Mouse (Mus musculus) v-Abl transformed pro-B cells (cell line): ENCODE measurements at regions not wholly inside any gene's neighbourhood (a gene's known extent, or its start where the extent isn't known, plus 50 kb on each side); places are given as distances from the start of the nearest gene placed in this dataset.
"Not testable (repeated sequence)": the region's sequence is repeated elsewhere in the genome, so short reads cannot be mapped to it uniquely, and the experiment has no call there.

Experiments used
- in situ Hi-C, 2 experiments: fragments of 400-800 bp; cut with MboI; formaldehyde crosslinking; loops; one replicate each; pipeline ENCODE4 v1.15.1; 2025; ENCODE audit not compliant: unreplicated experiment in 2 of 2

DNA sequence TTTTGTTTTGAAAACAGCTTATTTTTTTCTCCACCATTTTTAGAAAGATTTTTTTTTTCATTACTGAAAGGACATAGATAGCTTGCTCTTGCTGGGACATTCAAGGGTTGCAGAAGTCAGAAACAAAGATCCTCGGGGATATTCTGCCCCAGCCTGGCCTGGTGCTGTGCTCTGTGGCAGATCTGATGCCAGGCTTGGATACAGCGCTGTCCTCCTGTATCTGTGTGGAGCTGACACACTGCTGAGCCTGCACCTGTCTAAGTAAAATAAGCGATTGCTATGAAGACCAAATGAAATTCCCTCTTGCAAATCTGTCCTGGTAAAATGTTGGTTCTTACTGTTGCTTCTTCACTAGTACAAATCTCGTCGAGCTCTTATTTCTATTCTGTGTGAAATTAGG is 226.4 kb upstream of the 1700012A03Rik start:
- in situ Hi-C loops: no loop called here

DNA sequence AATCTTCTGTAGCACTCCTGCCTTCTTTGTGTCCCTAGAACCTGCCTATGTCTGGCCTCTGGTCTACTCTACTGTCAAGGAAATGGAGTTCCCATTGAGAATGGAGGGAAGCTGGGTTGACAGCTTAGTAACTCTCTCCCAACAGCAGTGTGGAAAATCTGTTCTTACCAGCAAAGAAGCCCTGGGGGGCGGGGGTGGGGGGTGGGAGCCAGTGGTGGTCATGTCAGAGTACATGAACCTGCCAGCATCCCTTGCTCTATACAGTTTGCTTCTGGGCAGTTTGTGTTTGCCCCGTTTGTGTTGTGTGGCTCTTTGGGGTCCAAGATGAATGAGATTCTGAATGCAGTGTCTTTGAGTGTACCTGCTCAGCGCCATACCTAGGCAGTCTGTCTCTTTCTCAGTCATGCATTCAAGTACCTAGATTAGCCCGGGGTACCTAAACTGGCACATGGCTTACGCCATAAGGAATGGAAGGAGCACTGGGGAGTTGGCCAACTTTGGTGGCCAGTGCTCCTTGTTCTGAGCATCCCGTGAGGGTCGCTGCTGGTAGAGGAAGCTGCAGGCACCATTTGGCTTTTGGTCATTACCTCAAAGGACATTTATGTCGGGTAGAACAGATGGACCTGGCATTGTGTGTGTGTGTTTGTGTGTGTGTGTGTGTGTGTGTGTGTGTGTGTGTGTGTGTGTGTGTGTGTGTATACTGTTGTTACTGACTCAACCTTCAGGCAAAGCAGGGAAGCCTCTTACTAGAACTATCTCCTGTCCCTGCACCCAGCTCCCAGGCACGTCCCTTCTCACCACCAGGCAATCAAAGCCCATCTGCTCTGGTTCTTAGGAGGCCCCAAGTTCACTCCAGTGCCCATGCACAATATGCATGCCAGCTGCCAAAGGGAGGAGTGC is 227.6 kb upstream of the 1700012A03Rik start:
- in situ Hi-C loops: no loop called here

GRCm38 (mm10) chr6:31821621-31822020 is 228.4 kb upstream of the 1700012A03Rik start:
- in situ Hi-C loops: no loop called here

DNA sequence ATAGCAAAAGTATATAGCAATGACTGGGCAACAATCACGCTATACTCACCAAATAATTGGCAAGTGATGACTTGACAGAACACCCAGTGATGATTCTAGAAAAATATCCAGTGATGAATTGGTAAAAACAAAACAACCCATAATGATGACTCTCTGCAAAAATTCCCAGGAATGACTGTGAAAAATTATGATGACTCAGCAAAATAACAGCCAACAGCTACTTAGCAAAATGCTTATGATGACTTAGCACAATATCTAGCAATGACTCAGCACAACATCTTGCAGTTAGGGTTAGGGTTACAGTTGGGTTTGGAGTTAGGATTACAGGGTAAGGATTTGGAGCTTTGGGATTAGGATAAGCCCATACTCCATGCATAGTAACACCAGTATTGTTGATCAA is 232.4 kb upstream of the 1700012A03Rik start:
- in situ Hi-C loops: no loop called here

DNA sequence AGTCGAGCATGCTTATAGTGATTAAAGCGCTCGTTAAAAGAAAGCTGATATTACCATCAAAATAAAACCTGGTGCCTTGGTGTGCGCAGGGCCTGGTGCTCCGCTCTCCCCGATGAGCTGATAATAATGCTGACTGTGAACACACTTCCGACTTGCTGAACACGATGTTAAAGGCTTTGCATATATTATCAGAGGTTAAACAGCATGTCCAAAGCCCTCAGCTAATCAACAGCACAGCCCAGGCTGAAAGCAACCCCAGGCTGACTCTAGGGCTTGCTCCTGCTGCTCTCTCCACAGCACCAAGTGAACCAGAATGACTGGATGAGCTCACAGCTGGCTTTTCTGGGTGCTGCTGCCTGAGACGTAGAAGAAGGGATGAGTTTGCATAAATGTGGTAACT is 238.2 kb upstream of the 1700012A03Rik start:
- in situ Hi-C loops: no loop called here

GRCm38 (mm10) chr6:31810602-31811512 is 239.2 kb upstream of the 1700012A03Rik start:
- in situ Hi-C loops: no loop called here

DNA sequence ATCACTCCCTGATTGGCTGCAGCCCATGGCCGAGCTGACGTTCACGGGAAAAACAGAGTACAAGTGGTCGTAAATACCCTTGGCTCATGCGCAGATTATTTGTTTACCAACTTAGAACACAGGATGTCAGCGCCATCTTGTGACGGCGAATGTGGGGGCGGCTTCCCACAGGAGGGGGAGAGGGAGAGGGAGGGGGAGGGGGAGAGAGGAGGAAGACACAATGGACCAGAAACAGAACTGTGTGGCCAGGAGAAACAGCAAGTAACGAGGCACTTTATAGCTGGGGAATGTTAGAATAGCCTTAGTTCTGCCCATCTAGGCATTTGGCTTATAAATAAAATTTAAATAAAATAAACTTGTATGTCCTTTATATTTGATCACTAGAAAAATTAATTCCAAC is 240.7 kb upstream of the Podxl start:
- in situ Hi-C loops: not testable (repeated sequence)

DNA sequence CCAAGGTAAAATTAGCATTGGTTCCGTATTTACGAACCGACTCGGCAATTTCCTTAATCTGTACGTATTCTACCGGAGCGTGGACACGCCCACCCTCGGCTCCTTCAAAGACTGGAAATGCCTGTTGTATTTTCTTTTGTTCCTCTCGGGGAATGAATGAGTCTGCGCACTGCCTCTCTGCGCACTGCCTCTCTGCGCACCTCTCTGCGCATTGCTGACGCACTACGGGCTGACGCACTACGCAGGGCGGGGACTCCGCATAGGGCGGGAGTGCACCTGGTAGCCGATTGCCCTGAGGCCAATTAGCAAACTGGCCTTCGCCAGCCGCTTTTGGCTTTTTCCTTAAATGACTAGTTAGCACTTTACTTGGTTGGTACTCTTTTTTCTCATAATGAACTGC is 239.4 kb upstream of the Podxl start:
- in situ Hi-C loops: not testable (repeated sequence)

DNA sequence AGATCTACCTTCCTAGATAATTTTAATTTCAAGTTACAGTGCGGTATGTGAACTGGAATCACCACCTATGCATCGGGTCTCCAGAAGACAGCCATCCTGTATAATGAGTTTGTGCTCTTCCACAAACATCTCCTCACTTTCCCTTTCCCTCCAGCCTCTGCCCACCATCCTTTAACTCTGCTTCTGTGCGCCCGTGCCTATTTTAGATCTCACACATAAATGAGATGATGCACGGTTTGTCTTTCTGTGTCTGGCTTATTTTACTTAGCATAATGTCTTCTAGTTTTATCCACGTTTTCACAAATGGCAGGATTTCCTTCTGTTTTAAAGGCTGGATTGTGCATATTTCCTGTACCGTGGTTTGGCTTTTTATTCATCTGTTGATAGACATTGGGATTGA is 227.8 kb upstream of the Podxl start:
- in situ Hi-C loops: loop anchor here (5.0 to 25.0 kb wide), 2 partner anchors 44 to 279 kb away; no protein-coding TSS in a partner anchor

DNA sequence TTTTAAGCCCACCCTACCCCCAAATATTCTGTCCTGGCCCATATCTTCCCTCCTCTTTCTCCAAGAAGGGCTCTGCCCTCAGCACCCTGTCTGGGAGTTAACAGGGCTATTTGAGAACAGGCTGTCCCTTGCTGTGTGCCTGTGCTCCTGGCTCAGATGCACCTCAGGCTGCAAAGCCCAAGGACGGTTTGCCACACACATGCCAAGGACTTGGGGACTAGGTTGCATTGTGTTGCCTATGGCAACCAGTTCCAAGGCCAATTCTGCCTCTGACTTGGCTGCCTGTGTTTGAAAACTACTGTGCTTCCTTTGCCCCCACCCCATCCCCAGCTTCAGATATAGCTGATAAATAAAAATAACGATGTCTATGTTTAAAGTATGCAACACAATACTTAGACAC is 227.1 kb upstream of the Podxl start:
- in situ Hi-C loops: loop anchor here (5.0 to 25.0 kb wide), 2 partner anchors 44 to 279 kb away; no protein-coding TSS in a partner anchor

DNA sequence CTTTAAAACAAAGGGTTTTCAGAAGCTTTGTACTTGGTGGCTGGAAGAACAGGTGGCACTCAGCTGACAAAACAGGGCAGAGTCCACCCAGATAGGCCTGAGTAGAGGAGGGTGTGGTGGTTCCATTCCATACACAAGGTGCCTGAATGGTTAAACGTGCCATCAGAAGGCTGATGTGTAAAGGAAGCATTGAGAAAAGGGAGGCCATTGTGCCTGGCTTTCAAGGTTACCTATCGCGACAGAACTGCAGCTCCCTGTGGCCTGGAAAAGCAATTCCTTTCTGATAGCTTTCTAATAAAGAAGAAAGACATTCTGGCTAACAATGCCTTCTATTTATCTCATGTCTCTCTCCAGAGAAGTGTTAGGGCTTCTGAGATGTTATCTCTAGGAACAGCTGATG is 213.1 kb upstream of the Podxl start:
- in situ Hi-C loops: loop anchor here in 1 of 2 experiments (25.0 kb wide), 1 partner anchor 265 kb away; no protein-coding TSS in a partner anchor

DNA sequence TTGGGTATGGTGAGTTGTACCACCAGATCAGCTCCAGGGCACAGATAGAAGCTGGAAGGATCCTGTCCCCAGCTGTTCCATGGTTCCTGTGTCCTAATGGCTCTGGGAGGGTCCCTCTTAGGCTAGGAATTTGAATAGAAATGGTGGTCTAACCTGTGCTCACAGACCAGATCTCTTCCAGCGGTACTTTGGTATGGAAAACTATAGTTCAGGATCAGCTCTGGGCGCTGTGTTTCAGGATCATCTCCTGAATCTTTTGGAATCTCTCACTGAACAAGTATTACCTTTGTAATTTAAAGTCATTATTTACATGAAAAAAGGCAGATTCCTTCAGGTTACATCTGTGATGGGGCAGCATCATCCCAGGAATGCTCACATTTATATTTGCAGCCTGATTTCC is 208.1 kb upstream of the Podxl start:
- in situ Hi-C loops: loop anchor here (25.0 kb wide), 2 partner anchors 1115 to 1490 kb away; no protein-coding TSS in a partner anchor

DNA sequence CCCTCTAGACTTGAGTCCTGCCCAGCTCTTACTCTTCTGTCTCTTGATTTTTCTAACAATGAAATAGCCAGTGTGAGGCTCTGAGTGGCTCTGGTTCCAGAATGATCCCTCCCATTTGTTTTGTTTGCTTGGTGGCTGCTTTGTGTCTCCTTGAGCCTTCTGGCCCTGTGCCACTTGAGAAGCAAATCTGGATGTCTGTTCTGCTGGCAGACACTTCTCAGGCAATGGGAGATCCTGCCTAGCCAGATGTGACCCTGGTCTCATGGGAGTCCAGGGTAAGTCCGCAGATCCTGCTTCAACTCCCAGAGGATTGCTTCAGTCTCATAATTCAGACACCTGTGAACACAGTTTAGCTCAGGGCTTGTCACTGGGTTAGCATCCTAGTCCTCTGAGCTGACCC is 181.8 kb upstream of the Podxl start:
- in situ Hi-C loops: loop anchor here (5.0 kb wide), 4 partner anchors 47 to 83 kb away; no protein-coding TSS in a partner anchor

DNA sequence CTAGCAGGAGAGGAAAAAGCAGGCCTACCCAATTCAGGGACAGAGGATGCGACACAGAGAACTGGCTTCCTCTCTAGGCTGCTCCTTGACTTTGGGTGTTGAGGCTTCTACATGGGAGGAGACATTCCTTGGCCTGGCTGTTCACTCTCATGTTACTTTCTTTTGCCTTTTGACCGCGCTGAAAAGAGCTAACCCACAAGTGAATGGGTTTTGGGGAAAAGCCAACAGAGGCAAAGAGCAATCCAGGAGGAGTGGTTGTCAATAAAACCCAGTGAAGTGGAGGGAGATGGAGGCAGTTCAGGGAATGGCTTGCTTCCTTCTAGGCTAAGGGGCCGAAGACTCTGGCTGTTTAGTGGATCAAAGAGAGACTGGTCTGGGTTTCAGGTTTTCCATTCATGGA is 167.6 kb upstream of the Podxl start:
- in situ Hi-C loops: no loop called here

DNA sequence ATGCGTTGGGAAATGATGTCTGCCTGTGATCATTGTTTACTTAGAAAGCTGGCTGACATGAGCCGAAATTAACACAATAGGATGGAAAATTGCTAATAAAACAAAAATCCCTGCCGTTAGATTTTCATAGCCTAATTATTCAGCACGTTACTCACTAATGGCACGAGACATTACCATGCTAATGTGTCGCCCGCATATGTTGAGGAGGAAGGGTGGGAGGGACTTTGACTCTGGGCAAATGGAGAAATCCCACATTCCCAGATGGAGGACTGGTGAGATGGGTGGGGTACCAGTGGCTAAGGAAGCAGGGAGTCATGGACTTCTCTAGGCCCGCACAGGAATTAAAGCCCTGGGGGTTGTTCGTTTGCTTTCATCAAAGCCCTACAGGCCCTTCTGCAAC is 155.8 kb upstream of the Podxl start:
- in situ Hi-C loops: no loop called here

DNA sequence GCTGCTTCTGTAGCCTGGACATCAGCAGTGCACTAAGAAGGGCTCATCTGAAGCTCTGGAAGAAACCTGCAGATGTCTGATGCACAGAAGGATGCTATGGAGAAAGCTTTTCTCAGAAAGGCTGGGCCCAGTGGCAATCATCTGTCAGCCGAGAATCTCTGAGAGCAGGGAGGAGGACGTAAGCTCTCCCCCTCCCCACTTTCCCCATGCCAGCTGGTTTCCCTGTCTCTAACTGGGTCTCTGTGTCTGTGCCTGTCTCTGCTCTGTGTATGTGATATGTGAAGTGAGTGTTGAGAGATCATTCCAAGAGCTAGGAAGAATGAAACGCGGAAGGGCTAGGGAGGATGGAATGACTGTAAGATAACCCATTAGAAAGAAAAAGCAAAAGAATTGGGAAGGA is 155.1 kb upstream of the Podxl start:
- in situ Hi-C loops: no loop called here

DNA sequence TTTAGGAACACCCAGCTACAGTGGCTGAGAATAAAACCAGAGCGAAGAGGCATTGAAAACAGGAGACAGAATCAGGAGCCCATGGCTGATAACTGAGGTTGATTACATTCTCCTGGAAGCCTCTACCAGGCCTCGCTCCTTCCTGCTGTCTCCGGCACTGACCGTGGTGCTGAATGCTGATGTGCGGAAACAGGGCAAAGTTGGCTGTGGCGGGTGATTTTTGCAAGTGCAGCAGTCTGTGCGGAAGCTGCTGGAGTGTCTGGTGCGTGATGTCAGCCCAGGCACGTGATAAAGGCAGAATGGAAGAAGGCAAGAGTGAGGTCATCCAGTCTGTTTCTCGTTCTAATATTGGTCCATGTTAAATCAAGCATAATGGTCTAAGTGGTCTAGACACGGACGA is 153.8 kb upstream of the Podxl start:
- in situ Hi-C loops: no loop called here

DNA sequence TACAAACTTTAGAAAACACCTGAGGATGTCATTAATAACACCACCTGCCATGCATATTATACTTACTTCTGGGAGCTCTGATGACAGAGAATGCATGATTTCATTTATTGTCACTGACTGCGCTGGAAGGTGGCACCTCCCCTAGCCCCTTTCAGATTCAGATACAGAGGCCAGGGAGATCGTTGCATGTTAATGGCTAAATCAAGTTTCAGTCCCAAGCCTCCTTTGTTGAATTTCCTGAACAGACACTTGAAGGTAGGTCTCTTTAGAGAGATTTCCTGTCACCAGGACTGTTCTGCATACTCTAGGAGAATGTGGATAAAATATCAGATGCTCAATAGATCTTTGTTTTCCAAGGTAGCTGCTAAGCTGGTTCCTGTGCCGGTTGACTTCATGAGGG is 143.5 kb upstream of the Podxl start:
- in situ Hi-C loops: no loop called here

DNA sequence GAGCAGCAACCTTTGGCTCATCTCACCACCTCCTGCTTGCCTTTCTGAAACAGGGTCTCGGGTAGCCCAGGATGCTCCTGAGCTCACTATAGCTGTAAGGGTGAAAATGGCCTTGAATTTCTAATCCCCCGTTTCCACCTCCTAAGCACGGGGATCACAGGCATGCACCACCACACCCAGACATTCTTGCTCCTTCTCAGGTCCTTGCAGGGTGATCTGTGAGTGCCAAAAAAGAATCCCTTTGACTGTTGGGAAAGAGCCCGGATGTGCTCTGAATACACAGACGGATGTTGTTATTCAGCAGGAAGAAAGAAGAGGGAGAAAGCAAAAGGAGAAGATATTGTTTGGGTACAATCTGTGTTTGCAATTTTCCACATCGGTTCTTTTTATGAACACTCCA is 140.4 kb upstream of the Podxl start:
- in situ Hi-C loops: no loop called here

DNA sequence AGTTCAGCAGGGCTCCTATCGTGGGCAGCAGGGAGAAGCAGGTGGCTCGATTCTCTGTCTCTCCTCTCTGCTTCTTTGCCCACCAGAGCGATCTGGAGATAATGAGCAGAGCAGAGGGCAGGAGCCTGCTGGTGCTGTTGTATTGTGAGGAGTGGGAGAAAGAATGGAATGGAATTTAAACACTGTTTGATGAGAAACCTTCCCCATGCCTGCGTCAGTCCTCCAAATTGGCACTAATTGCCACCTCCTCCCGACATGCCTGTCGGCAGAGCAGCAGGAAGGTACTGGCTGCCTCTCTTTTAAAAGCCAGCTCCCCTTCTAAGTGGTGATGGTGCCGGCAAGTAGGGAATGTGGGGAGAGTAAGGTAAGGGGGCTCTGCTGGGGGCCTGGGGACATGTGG is 139.2 kb upstream of the Podxl start:
- in situ Hi-C loops: no loop called here

DNA sequence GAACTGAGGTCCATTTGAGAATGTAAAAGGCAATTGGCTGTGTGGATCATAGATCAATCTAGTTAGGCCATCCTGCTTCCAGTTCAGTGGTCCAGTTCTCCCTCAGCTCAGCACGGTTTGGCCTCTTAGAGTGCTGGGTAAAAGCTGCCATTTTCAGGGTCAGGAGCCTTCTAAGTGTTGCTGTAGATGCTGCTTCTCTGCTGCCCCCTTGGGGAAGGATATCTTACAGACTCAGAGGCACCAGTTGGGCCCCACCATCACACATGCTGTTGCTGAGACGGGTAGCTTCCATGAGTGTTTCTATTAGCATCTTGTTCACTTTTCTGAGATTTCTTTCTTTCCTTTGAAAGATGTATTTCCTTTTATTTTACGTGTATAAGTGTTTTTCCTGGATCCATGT is 132.1 kb upstream of the Podxl start:
- in situ Hi-C loops: no loop called here
